Comparison of ENCODE assay signal across 14 mouse cellular contexts in the genomic region with DNA sequence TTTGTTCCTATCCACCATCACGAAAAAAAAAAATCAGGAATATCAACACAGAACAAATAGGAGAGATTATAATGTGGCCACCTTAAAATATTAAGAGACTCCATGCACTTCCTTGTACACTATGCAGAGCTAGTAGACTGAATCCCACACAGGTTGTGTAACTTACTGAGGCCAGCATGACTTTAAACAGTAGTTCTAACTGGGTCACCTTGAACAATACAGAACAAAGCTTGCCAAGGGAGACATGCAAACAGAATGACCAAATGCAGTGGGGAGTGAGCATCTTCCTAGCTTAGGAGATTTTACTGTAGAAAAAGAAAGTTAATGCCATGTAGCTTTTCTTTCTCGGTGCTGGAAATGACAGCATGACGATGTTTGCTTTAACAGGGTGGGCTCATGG. TPM values are rescaled to one million over a fixed set of nuclear protein-coding genes. Genes with fewer than 3 reads are reported as not detected.
A peak's percentile ranks its signal among the peaks of the same experiment; 100 is the strongest.
DNase-seq lines count a peak whose midpoint lies in the region; ATAC-seq and TF ChIP-seq lines count a peak whose summit lies in the region.
"Had no signal": no experiment of that assay in that cellular context is flagged by ENCODE, and none has a peak within 500 bp of the region (broad histone marks: within the 10 kb centered on the region; RNA-seq: fewer than 3 reads in every experiment).

No protein-coding gene starts in this region.

- ATAC-seq in hindbrain, embryonic 13.5 days (ENCODE audit: low FRiP score): no peak
- no peak for ATAC-seq in lung, embryonic 15.5 days (ENCODE audit: borderline replicate concordance, extremely low read depth, low FRiP score, low TSS enrichment)
- ATAC-seq in lung, postnatal 0 days: no peak
- ATAC-seq in stomach, embryonic 15.5 days (ENCODE audit: insufficient read depth, low FRiP score, low read depth): no peak
- ATAC-seq: intestine, embryonic 15.5 days had no signal

- DNase-seq in adrenal gland, postnatal 14 days: peak; percentile 20
- DNase-seq in adrenal gland, postnatal 25 days: no peak
- DNase-seq in hindbrain, embryonic 10.5 days (ENCODE audit: low spot score): no peak
- DNase-seq in lung, postnatal 0 days (ENCODE audit: low spot score): no peak
- no peak for DNase-seq in testis, postnatal 10 days (ENCODE audit: low spot score)
- DNase-seq: cerebellum, postnatal 14 days; liver, embryonic 13.5 days; right cerebral cortex, postnatal 4 days had no signal

- H3K27me3 ChIP-seq in hindbrain, embryonic 13.5 days: no peaks in the 10 kb centered on the region
- H3K27me3 ChIP-seq in hindbrain, embryonic 10.5 days (ENCODE audit: insufficient read depth, poor library complexity, severe bottlenecking): no peaks in the 10 kb centered on the region
- H3K27me3 ChIP-seq in lung, embryonic 15.5 days: no peaks in the 10 kb centered on the region
- no peaks in the 10 kb centered on the region for H3K27me3 ChIP-seq in lung, postnatal 0 days (replicated peaks; ENCODE audit: insufficient read depth, low read length)
- no peaks in the 10 kb centered on the region for H3K27me3 ChIP-seq in stomach, embryonic 15.5 days (replicated peaks)
- H3K27me3 ChIP-seq: embryonic facial prominence, embryonic 15.5 days; intestine, embryonic 15.5 days; liver, embryonic 13.5 days; megakaryocyte, embryonic 14.5 days had no signal

- no peaks in the 10 kb centered on the region for H3K36me3 ChIP-seq in hindbrain, embryonic 13.5 days
- no peaks in the 10 kb centered on the region for H3K36me3 ChIP-seq in hindbrain, embryonic 10.5 days
- H3K36me3 ChIP-seq in lung, embryonic 15.5 days: no peaks in the 10 kb centered on the region
- H3K36me3 ChIP-seq in lung, postnatal 0 days (ENCODE audit: insufficient read depth, low read length): no peaks in the 10 kb centered on the region
- no peaks in the 10 kb centered on the region for H3K36me3 ChIP-seq in stomach, embryonic 15.5 days
- H3K36me3 ChIP-seq: embryonic facial prominence, embryonic 15.5 days; intestine, embryonic 15.5 days; liver, embryonic 13.5 days had no signal

- H3K9me3 ChIP-seq in hindbrain, embryonic 13.5 days: no peaks in the 10 kb centered on the region
- H3K9me3 ChIP-seq in hindbrain, embryonic 10.5 days: no peaks in the 10 kb centered on the region
- no peaks in the 10 kb centered on the region for H3K9me3 ChIP-seq in lung, embryonic 15.5 days
- no peaks in the 10 kb centered on the region for H3K9me3 ChIP-seq in lung, postnatal 0 days (ENCODE audit: low read length)
- H3K9me3 ChIP-seq in stomach, embryonic 15.5 days: no peaks in the 10 kb centered on the region
- H3K9me3 ChIP-seq: embryonic facial prominence, embryonic 15.5 days; intestine, embryonic 15.5 days; liver, embryonic 13.5 days; megakaryocyte, embryonic 14.5 days had no signal

- H3K27ac ChIP-seq in hindbrain, embryonic 13.5 days: peak overlapping the region; percentile 91
- no peak overlapping the region for H3K27ac ChIP-seq in hindbrain, embryonic 10.5 days
- peak overlapping the region; percentile 88; the same call in 1 of the 2 replicates for H3K27ac ChIP-seq in lung, embryonic 15.5 days
- no peak overlapping the region for H3K27ac ChIP-seq in lung, postnatal 0 days (ENCODE audit: low read length)
- peak overlapping the region; percentile 16; the same call in 1 of the 2 replicates for H3K27ac ChIP-seq in stomach, embryonic 15.5 days
- H3K27ac ChIP-seq: intestine, embryonic 15.5 days; liver, embryonic 13.5 days had no signal

- no peak overlapping the region for H3K9ac ChIP-seq in hindbrain, embryonic 13.5 days
- no peak overlapping the region for H3K9ac ChIP-seq in lung, embryonic 15.5 days
- no peak overlapping the region for H3K9ac ChIP-seq in lung, postnatal 0 days (replicated peaks; ENCODE audit: low read depth)
- no peak overlapping the region for H3K9ac ChIP-seq in stomach, embryonic 15.5 days
- H3K9ac ChIP-seq: embryonic facial prominence, embryonic 15.5 days; intestine, embryonic 15.5 days; liver, embryonic 13.5 days had no signal

- TF ChIP-seq EP300 in lung, postnatal 0 days (IDR thresholded peaks at IDR 0.05): no peak

- TF ChIP-seq CTCF in lung, postnatal 0 days (IDR thresholded peaks at IDR 0.05): no peak

- H3K4me2 ChIP-seq in hindbrain, embryonic 13.5 days: no peak overlapping the region
- H3K4me2 ChIP-seq in lung, embryonic 15.5 days: no peak overlapping the region
- no peak overlapping the region for H3K4me2 ChIP-seq in lung, postnatal 0 days (replicated peaks; ENCODE audit: low read depth, low read length)
- no peak overlapping the region for H3K4me2 ChIP-seq in stomach, embryonic 15.5 days
- H3K4me2 ChIP-seq: embryonic facial prominence, embryonic 15.5 days; intestine, embryonic 15.5 days; liver, embryonic 13.5 days had no signal

- 68% methylated on average over 3 of the region's 3 CpGs for WGBS in hindbrain, embryonic 13.5 days
- WGBS in hindbrain, embryonic 10.5 days: 80% methylated on average over 3 of the region's 3 CpGs
- WGBS in lung, embryonic 15.5 days: 57% methylated on average over 3 of the region's 3 CpGs
- WGBS in lung, postnatal 0 days: 65% methylated on average over 3 of the region's 3 CpGs
- WGBS in stomach, embryonic 15.5 days: 62% methylated on average over 3 of the region's 3 CpGs

- no peak overlapping the region for H3K4me3 ChIP-seq in hindbrain, embryonic 13.5 days
- no peak overlapping the region for H3K4me3 ChIP-seq in hindbrain, embryonic 10.5 days
- no peak overlapping the region for H3K4me3 ChIP-seq in lung, embryonic 15.5 days
- H3K4me3 ChIP-seq in lung, postnatal 0 days (ENCODE audit: low read depth, low read length): no peak overlapping the region
- H3K4me3 ChIP-seq in stomach, embryonic 15.5 days (replicated peaks): no peak overlapping the region
- H3K4me3 ChIP-seq: embryonic facial prominence, embryonic 15.5 days; intestine, embryonic 15.5 days; liver, embryonic 13.5 days; megakaryocyte, embryonic 14.5 days had no signal

- peaks cover 49% of the 10 kb centered on the region for H3K4me1 ChIP-seq in hindbrain, embryonic 13.5 days (replicated peaks)
- peaks cover 41% of the 10 kb centered on the region for H3K4me1 ChIP-seq in hindbrain, embryonic 10.5 days (replicated peaks)
- peaks cover 41% of the 10 kb centered on the region for H3K4me1 ChIP-seq in lung, embryonic 15.5 days
- H3K4me1 ChIP-seq in lung, postnatal 0 days (ENCODE audit: insufficient read depth, low read depth, low read length): peaks cover 6% of the 10 kb centered on the region; the same call in 1 of the 2 replicates
- H3K4me1 ChIP-seq in stomach, embryonic 15.5 days: peaks cover 8% of the 10 kb centered on the region; the same call in 1 of the 2 replicates

RNA-seq across cellular contexts. Expression of gene Tom1l2, which starts 52.4 kb away (rescaled TPM):
- 55.9 and 65.0 TPM in 2 replicates for total RNA-seq in adrenal gland, postnatal 14 days (2021)
- total RNA-seq in adrenal gland, postnatal 25 days (2021): 74.6 and 95.4 TPM in 2 replicates
- 54.5 and 59.2 TPM in 2 replicates for polyA plus RNA-seq in hindbrain, embryonic 13.5 days (2015; fragmentation: Nextera tagmentation; extraction: Ambion mirVana)
- polyA plus RNA-seq in hindbrain, embryonic 10.5 days (2016; fragmentation: Nextera tagmentation; extraction: Ambion mirVana): 21.6 and 30.7 TPM in 2 replicates
- polyA plus RNA-seq in lung, embryonic 15.5 days (2015; fragmentation: Nextera tagmentation; extraction: Ambion mirVana): 23.3 and 26.1 TPM in 2 replicates
- polyA plus RNA-seq in lung, postnatal 0 days (2015; fragmentation: Nextera tagmentation; extraction: Ambion mirVana): 19.1 and 19.7 TPM in 2 replicates
- polyA plus RNA-seq in stomach, embryonic 15.5 days (2015; fragmentation: Nextera tagmentation; extraction: Ambion mirVana): 24.1 and 24.6 TPM in 2 replicates

RNA-seq across cellular contexts. Expression of gene Drc3, which starts 52.8 kb away (rescaled TPM):
- total RNA-seq in adrenal gland, postnatal 14 days (2021): 1.6 TPM in 2 replicates
- total RNA-seq in adrenal gland, postnatal 25 days (2021): 0.81 and 2.3 TPM in 2 replicates
- 6.3 and 7.9 TPM in 2 replicates for polyA plus RNA-seq in hindbrain, embryonic 13.5 days (2015; fragmentation: Nextera tagmentation; extraction: Ambion mirVana)
- 2.8 and 6.0 TPM in 2 replicates for polyA plus RNA-seq in hindbrain, embryonic 10.5 days (2016; fragmentation: Nextera tagmentation; extraction: Ambion mirVana)
- 5.8 and 6.1 TPM in 2 replicates for polyA plus RNA-seq in lung, embryonic 15.5 days (2015; fragmentation: Nextera tagmentation; extraction: Ambion mirVana)
- 16.8 and 18.0 TPM in 2 replicates for polyA plus RNA-seq in lung, postnatal 0 days (2015; fragmentation: Nextera tagmentation; extraction: Ambion mirVana)
- polyA plus RNA-seq in stomach, embryonic 15.5 days (2015; fragmentation: Nextera tagmentation; extraction: Ambion mirVana): 1.2 and 1.6 TPM in 2 replicates

Comparison
In these comparisons a context has a peak if more than half of its experiments do, and no peak if none do; other contexts are left out.
1. H3K27ac ChIP-seq: peak in hindbrain, embryonic 13.5 days (single experiment), lung, embryonic 15.5 days (single experiment) and stomach, embryonic 15.5 days (single experiment); none in hindbrain, embryonic 10.5 days (single experiment) and lung, postnatal 0 days (single experiment).